Mouse (Mus musculus): Measurements from ENCODE around the gene Arl3.

DNA sequence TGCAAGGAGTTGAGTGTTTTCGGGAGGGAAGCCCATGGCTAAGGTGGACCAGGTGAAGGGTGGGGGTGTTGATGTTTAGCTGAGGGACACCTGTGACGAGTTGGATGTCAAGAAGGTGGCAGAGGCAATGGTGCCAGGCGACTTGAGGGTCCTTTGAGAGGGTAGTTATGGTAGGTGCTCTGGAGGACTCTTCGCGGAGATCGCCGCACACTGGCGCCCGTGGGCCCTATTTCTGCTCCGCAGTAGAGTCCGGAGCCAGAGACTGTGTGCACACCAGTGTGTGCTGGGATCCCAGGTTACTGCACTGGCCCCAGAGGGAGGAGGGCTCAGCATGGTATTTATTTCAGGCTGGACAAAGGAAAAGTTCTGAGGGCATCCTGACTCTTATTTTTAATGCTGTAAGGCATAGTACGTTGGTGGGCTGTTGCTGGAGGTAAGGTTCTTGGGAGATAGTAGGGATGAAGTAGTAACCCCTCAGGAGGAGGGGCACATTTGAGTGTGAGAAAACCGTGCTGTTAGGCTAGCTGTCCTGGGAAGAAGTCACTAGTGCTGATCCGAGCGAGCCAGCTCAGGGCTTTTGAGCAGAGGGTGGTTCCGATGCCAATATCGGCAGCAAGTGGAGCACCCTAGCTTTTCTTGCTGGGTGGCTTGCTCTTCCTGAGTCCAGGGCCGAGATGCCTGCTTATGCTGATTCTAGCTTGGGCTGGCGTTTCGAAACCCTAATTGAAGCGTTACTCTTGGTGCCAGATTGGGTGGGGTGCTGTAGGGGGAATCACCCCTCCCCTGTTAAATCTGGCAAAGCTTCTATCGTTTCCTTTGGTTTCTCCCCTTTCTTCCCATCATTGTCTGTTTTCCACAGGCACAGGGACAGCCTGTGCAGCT lies 26.6 kb upstream of the Arl3 start:
- TF ChIP-seq CTCF (IDR thresholded peaks at IDR 0.05; ENCODE audit: low read depth) = no peak
- TF ChIP-seq EP300 (optimal IDR thresholded peaks at IDR 0.05) = no peak

Measured in stomach, postnatal 0 days (tissue).